Mouse (Mus musculus) ES-E14 (cell line): ENCODE measurements at regions not wholly inside any gene's neighbourhood (a gene's known extent, or its start where the extent isn't known, plus 50 kb on each side); places are given as distances from the start of the nearest gene placed in this dataset.

ENCODE experiments used
- DNase-seq: peaks from one replicate; pipeline ENCODE4 v3.0.0-alpha.2; 2013; ENCODE audit warnings: low read depth, low spot score
- H3K27ac ChIP-seq: 2 replicates; pipeline ENCODE4 v1.5.1; 2012; ENCODE audit warnings: low read depth, mild to moderate bottlenecking, low read length, moderate library complexity, mixed read lengths; ENCODE audit not compliant: poor library complexity, insufficient read depth, severe bottlenecking
- H3K36me3 ChIP-seq: 2 replicates; pipeline ENCODE4 v1.6.1; 2012; ENCODE audit warnings: mild to moderate bottlenecking, low read length, moderate library complexity, mixed read lengths; ENCODE audit not compliant: control insufficient read depth, poor library complexity, insufficient read depth, severe bottlenecking
- H3K4me1 ChIP-seq, 2 experiments: fragments of 150-350 bp in 1 of 2; sonication (generic) in 1 of 2; 2 replicates each; pipeline ENCODE4 v1.6.1; 2012; ENCODE audit warnings: low read length in 2 of 2, mild to moderate bottlenecking in 1 of 2, mixed read lengths in 1 of 2; ENCODE audit not compliant: control insufficient read depth in 2 of 2, insufficient read depth in 2 of 2, poor library complexity in 1 of 2
- H3K4me3 ChIP-seq, 2 experiments: fragments of 150-350 bp in 1 of 2; sonication (generic) in 1 of 2; 2 replicates each; pipeline ENCODE4 v1.5.1; 2012; ENCODE audit warnings: low read length in 2 of 2, low read depth in 1 of 2, mild to moderate bottlenecking in 1 of 2, mixed read lengths in 1 of 2; ENCODE audit not compliant: insufficient read depth in 1 of 2, poor library complexity in 1 of 2, severe bottlenecking in 1 of 2
- H3K9ac ChIP-seq: 2 replicates; pipeline ENCODE4 v1.6.1; 2012; ENCODE audit warnings: low read depth, mild to moderate bottlenecking, low read length, mixed read lengths; ENCODE audit not compliant: poor library complexity, insufficient read depth, severe bottlenecking
- H3K9me3 ChIP-seq: fragments of 150-350 bp; sonication (generic); 2 replicates; pipeline ENCODE4 v1.6.1; 2012; ENCODE audit warnings: low read depth, mild to moderate bottlenecking, low read length; ENCODE audit not compliant: control insufficient read depth, insufficient read depth
- CHD2 ChIP-seq: IDR thresholded peaks from 2 replicates; pipeline ENCODE4 v1.6.1; 2014; ENCODE audit warnings: mild to moderate bottlenecking, low read depth, low read length, inconsistent platforms
- HCFC1 ChIP-seq: IDR thresholded peaks from 2 replicates; pipeline ENCODE4 v1.6.1; 2012; ENCODE audit warnings: low read length, inconsistent platforms, borderline replicate concordance; ENCODE audit not compliant: insufficient read depth
- MAFK ChIP-seq: IDR thresholded peaks from 2 replicates; pipeline ENCODE4 v1.6.1; 2014; ENCODE audit warnings: mild to moderate bottlenecking, low read depth, low read length, inconsistent platforms; ENCODE audit not compliant: insufficient read depth
- ZC3H11A ChIP-seq: IDR thresholded peaks from 2 replicates; pipeline ENCODE4 v1.6.1; 2012; ENCODE audit warnings: low read depth, mild to moderate bottlenecking, inconsistent platforms, low read length, borderline replicate concordance
- ZNF384 ChIP-seq: IDR thresholded peaks from 2 replicates; pipeline ENCODE4 v1.6.1; 2012; ENCODE audit warnings: low read depth, low read length, inconsistent platforms
- in situ Hi-C, 2 experiments: fragments of 600-800 bp; cut with MboI; formaldehyde crosslinking; loops; one replicate each; pipeline ENCODE4 v1.15.1; 2025; ENCODE audit warnings: low sequenced_read_pairs in 2 of 2, inconsistent platforms in 1 of 2; ENCODE audit not compliant: unreplicated experiment in 2 of 2

DNA sequence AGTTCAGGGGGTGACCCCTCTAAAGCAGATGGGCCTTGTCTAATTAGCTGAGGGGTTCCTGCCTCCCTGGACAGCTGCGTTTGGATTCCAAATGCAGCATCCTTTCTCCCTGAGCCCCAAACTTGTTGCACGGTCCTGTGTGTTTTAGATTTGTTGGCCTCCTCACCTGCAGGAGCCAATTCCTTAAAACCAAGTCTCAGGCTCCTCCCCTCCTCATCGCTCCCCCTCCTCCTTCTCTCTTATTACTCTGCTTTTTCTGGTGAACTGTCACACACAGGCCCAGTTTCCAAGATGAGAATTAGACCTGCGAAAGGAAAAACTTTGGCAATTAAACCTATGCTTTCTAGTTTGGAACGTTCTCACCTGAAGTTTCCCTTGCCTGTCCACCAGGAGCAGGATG is 106.3 kb downstream of the Ppp4r2 start:
- TF ChIP-seq ZC3H11A = no peak
- TF ChIP-seq MAFK = no peak
- TF ChIP-seq ZNF384 = no peak
- TF ChIP-seq HCFC1 = no peak
- no peak for TF ChIP-seq CHD2
- no peak for DNase-seq
- no peaks in the 10 kb centered on the region for H3K4me1 ChIP-seq
- in situ Hi-C loops = no loop called here
- H3K4me3 ChIP-seq = no peak overlapping the region
- H3K27ac ChIP-seq = no peak overlapping the region
- no peak overlapping the region for H3K9ac ChIP-seq
- no peaks in the 10 kb centered on the region for H3K36me3 ChIP-seq
- H3K9me3 ChIP-seq = no peaks in the 10 kb centered on the region

DNA sequence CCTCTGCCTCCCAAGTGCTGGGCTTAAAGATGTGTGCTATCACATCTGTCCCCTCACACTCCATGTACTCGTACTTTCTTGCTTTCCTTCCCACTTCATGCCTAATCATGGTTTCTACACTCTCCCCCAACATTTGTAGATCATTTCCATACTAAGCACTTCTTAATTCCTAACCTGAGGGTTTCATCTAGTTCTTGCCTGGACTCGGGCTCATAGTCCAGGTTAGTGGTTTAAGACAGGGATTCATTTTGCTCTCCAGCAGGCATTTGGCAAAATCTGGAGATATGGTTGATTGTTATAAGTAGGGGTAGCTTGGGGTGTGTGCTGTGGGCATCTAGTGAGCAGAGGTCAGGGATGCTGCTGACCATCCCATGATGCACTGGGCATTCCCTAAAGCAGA is 108.3 kb downstream of the Ppp4r2 start:
- Histone ChIP-seq H3K36me3 (no peaks in the 10 kb centered on the region), H3K27ac (no peak overlapping the region), H3K4me1 (no peaks in the 10 kb centered on the region), H3K9ac (no peak overlapping the region), H3K4me3 (no peak overlapping the region), H3K9me3 (no peaks in the 10 kb centered on the region)
- TF ChIP-seq ZC3H11A (no peak), CHD2 (no peak), ZNF384 (no peak), MAFK (no peak)
- in situ Hi-C loops = no loop called here
- no peak for DNase-seq

DNA sequence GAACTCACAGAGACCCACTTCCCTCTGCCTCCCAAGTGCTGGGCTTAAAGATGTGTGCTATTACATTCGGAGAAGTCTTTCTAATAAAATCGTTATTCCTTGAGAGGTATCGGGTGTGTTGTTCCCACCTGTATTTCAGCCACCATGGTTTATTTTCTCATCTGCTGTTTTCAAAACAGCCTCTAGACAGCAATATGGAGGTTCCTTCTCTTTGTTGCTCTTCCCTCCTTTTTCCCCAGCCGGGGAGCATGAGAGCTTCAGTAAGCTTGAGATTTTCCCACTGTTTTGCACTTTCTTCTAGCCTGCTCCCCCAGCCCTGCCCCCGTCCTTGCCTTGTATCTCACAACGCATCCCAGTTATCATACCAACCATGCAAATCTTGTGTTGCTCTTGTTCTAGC is 109.5 kb downstream of the Ppp4r2 start:
- no peak overlapping the region for H3K27ac ChIP-seq

DNA sequence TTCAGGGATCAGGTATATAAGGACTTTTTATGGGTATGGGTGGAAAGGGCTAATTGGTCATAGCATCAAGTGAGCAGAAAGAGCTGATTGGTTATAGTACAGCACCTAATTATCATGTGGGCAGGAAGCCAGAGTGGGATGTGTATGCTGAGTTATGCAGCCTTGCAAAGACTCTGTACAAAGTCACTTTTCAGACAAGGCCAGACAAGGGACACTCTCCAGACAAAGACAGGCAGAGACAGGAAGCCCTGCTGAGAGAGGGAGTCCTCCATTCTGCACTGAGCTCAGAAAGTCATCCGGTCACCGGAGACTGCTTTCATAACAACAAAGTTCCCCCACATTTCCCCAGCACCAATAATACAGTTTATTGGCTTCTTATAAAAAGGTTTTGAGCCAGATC is 112.4 kb downstream of the Ppp4r2 start:
- H3K4me3 ChIP-seq = no peak overlapping the region
- in situ Hi-C loops = no loop called here
- no peaks in the 10 kb centered on the region for H3K36me3 ChIP-seq
- H3K9me3 ChIP-seq = no peaks in the 10 kb centered on the region
- no peak for DNase-seq
- TF ChIP-seq ZC3H11A (no peak), MAFK (no peak), ZNF384 (no peak), HCFC1 (no peak), CHD2 (no peak)
- no peak overlapping the region for H3K27ac ChIP-seq
- no peaks in the 10 kb centered on the region for H3K4me1 ChIP-seq
- no peak overlapping the region for H3K9ac ChIP-seq

More for the DNA sequence above, 109.5 kb downstream of the Ppp4r2 start:
- in situ Hi-C loops = no loop called here
- Histone ChIP-seq H3K36me3 (no peaks in the 10 kb centered on the region), H3K9ac (no peak overlapping the region), H3K4me3 (no peak overlapping the region), H3K4me1 (no peaks in the 10 kb centered on the region), H3K9me3 (no peaks in the 10 kb centered on the region)
- no peak for DNase-seq
- TF ChIP-seq CHD2 (no peak), ZC3H11A (no peak), ZNF384 (no peak)

DNA sequence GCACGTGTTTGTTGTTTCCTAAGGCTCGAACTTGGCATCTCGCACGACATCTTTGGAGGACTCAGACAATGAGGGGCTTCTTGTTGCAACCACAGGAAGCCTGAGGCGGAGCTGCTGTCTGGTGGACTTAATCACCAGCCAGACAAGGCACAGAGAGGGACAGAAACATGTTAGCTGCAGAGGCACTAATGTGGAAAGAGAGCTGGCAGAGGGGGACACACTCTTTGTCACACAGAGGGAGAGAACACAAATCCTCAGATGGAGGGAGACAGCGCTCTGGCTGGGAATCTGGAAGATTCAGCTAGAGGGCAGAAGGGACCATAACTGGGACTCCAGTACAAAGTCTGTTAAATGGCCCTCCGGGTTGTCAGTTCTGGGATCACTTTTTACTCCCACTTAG is 114.9 kb downstream of the Ppp4r2 start:
- in situ Hi-C loops = no loop called here
- TF ChIP-seq ZC3H11A (no peak), HCFC1 (no peak), CHD2 (no peak), MAFK (no peak), ZNF384 (no peak)

More for the DNA sequence above, 114.9 kb downstream of the Ppp4r2 start:
- no peaks in the 10 kb centered on the region for H3K4me1 ChIP-seq
- no peak overlapping the region for H3K4me3 ChIP-seq
- H3K36me3 ChIP-seq = no peaks in the 10 kb centered on the region
- DNase-seq = no peak
- H3K27ac ChIP-seq = no peak overlapping the region
- no peaks in the 10 kb centered on the region for H3K9me3 ChIP-seq
- H3K9ac ChIP-seq = no peak overlapping the region
